Mouse (Mus musculus) forebrain, embryonic 12.5 days (tissue): ENCODE data around the gene Ralgapb. TPM values are rescaled to one million over a fixed set of nuclear protein-coding genes. Genes with fewer than 3 reads are reported as not detected.

ENCODE experiments used
- ATAC-seq: fragments of 200-750 bp; cut with Nextera tagmentation; 2 replicates; pipeline ENCODE4 v1.8.0; 2017; ENCODE audit warnings: moderate TSS enrichment; ENCODE audit not compliant: low FRiP score
- H3K27ac ChIP-seq: fragments of 300-500 bp; sonication (generic); 2 replicates; pipeline ENCODE4 v1.5.1; 2016; ENCODE audit warnings: mild to moderate bottlenecking
- H3K27me3 ChIP-seq: fragments of 300-500 bp; sonication (generic); 2 replicates; pipeline ENCODE4 v1.6.1; 2016; ENCODE audit warnings: mild to moderate bottlenecking
- H3K36me3 ChIP-seq: fragments of 300-500 bp; sonication (generic); replicated peaks from 2 replicates; pipeline ENCODE4 v1.6.1; 2016; ENCODE audit warnings: mild to moderate bottlenecking
- H3K4me1 ChIP-seq: fragments of 300-500 bp; sonication (generic); 2 replicates; pipeline ENCODE4 v1.6.1; 2016
- H3K4me2 ChIP-seq: fragments of 300-500 bp; sonication (generic); 2 replicates; pipeline ENCODE4 v1.6.1; 2016; ENCODE audit warnings: mild to moderate bottlenecking, moderate library complexity
- H3K4me3 ChIP-seq: fragments of 300-500 bp; sonication (generic); replicated peaks from 2 replicates; pipeline ENCODE4 v1.5.1; 2016; ENCODE audit warnings: mild to moderate bottlenecking
- H3K9ac ChIP-seq: fragments of 300-500 bp; sonication (generic); 2 replicates; pipeline ENCODE4 v1.6.1; 2016; ENCODE audit warnings: mild to moderate bottlenecking
- H3K9me3 ChIP-seq: fragments of 300-500 bp; sonication (generic); 2 replicates; pipeline ENCODE4 v1.6.1; 2016
- whole genome bisulfite sequencing: fragments of 180-500 bp; shearing (Covaris S2); methylation state at CpG from one replicate; pipeline ENCODE4 v1.1.7; 2016; 5-methylcytosine and 5-hydroxymethylcytosine counted together
- polyA plus RNA-seq: library from polyadenylated mRNA; unstranded; fragments of >200 nt; fragmentation: Nextera tagmentation; extraction: Ambion mirVana; gene quantifications from 2 replicates; pipeline ENCODE4 v1.2.1, GENCODE M21; 2016

Ralgapb gene
- polyA plus RNA-seq, 1 experiment from 2014 or later = 24.3 TPM

GRCm38 (mm10) chr2:158410022-158411014 is 670 bp downstream of the Ralgapb start:
- H3K4me2 ChIP-seq = peak overlapping the region; percentile 95
- ATAC-seq = peak; percentile 60
- H3K36me3 ChIP-seq = no peaks in the 10 kb centered on the region
- H3K27ac ChIP-seq = peak overlapping the region; percentile 88
- H3K4me1 ChIP-seq = peaks cover 25% of the 10 kb centered on the region
- H3K4me3 ChIP-seq = peak overlapping the region; percentile 96
- H3K27me3 ChIP-seq = no peaks in the 10 kb centered on the region
- WGBS = 4% methylated on average over 40 of the region's 67 CpGs
- H3K9me3 ChIP-seq = no peaks in the 10 kb centered on the region
- H3K9ac ChIP-seq = peak overlapping the region; percentile 94

GRCm38 (mm10) chr2:158413240-158413639 is 3.6 kb downstream of the Ralgapb start:
- Histone ChIP-seq H3K27ac (no peak overlapping the region), H3K4me3 (no peak overlapping the region), H3K27me3 (no peaks in the 10 kb centered on the region), H3K4me1 (peaks cover 25% of the 10 kb centered on the region), H3K9ac (no peak overlapping the region), H3K9me3 (no peaks in the 10 kb centered on the region), H3K4me2 (no peak overlapping the region), H3K36me3 (no peaks in the 10 kb centered on the region)
- 87% methylated on average over 2 of the region's 2 CpGs for WGBS
- ATAC-seq = no peak

- H3K27ac ChIP-seq = no peak overlapping the region
- H3K27me3 ChIP-seq = no peaks in the 10 kb centered on the region
- no peak overlapping the region for H3K4me3 ChIP-seq
- H3K9me3 ChIP-seq = no peaks in the 10 kb centered on the region
- H3K4me1 ChIP-seq = peaks cover 14% of the 10 kb centered on the region
- H3K9ac ChIP-seq = no peak overlapping the region
- ATAC-seq = no peak
- no peak overlapping the region for H3K4me2 ChIP-seq
- no peaks in the 10 kb centered on the region for H3K36me3 ChIP-seq
- WGBS = 88% methylated on average over 1 of the region's 1 CpGs
Observed at GRCm38 (mm10) chr2:158415826-158416225, 6.2 kb downstream of the Ralgapb start.

GRCm38 (mm10) chr2:158418663-158419062 is 9.0 kb downstream of the Ralgapb start:
- H3K4me2 ChIP-seq = no peak overlapping the region
- no peak for ATAC-seq
- no peaks in the 10 kb centered on the region for H3K27me3 ChIP-seq
- no peak overlapping the region for H3K27ac ChIP-seq
- no peaks in the 10 kb centered on the region for H3K9me3 ChIP-seq
- H3K4me3 ChIP-seq = no peak overlapping the region
- H3K36me3 ChIP-seq = peaks cover 5% of the 10 kb centered on the region; the same call in 1 of the 2 replicates
- WGBS = 85% methylated on average over 1 of the region's 1 CpGs
- H3K9ac ChIP-seq = no peak overlapping the region
- no peaks in the 10 kb centered on the region for H3K4me1 ChIP-seq

GRCm38 (mm10) chr2:158445814-158446213 is 36.2 kb downstream of the Ralgapb start:
- Histone ChIP-seq H3K4me3 (no peak overlapping the region), H3K4me2 (no peak overlapping the region), H3K27me3 (no peaks in the 10 kb centered on the region), H3K9me3 (no peaks in the 10 kb centered on the region), H3K27ac (no peak overlapping the region), H3K9ac (no peak overlapping the region), H3K36me3 (peaks cover 55% of the 10 kb centered on the region), H3K4me1 (no peaks in the 10 kb centered on the region)
- WGBS = 82% methylated on average over 1 of the region's 1 CpGs
- no peak for ATAC-seq

GRCm38 (mm10) chr2:158449845-158450244 is 40.2 kb downstream of the Ralgapb start:
- peaks cover 55% of the 10 kb centered on the region for H3K36me3 ChIP-seq
- WGBS = 79% methylated on average over 7 of the region's 7 CpGs
- no peaks in the 10 kb centered on the region for H3K4me1 ChIP-seq
- H3K9me3 ChIP-seq = no peaks in the 10 kb centered on the region
- no peak overlapping the region for H3K9ac ChIP-seq
- H3K4me3 ChIP-seq = no peak overlapping the region
- H3K27ac ChIP-seq = no peak overlapping the region
- H3K27me3 ChIP-seq = no peaks in the 10 kb centered on the region
- no peak for ATAC-seq
- H3K4me2 ChIP-seq = no peak overlapping the region

- WGBS = 95% methylated on average over 4 of the region's 4 CpGs
- Histone ChIP-seq H3K27ac (no peak overlapping the region), H3K9ac (no peak overlapping the region), H3K9me3 (no peaks in the 10 kb centered on the region), H3K4me2 (no peak overlapping the region), H3K4me1 (no peaks in the 10 kb centered on the region), H3K36me3 (peaks cover 75% of the 10 kb centered on the region), H3K27me3 (no peaks in the 10 kb centered on the region), H3K4me3 (no peak overlapping the region)
- ATAC-seq = no peak
Observed at GRCm38 (mm10) chr2:158456451-158456850, 46.8 kb downstream of the Ralgapb start.

- H3K9ac ChIP-seq = no peak overlapping the region
- H3K9me3 ChIP-seq = no peaks in the 10 kb centered on the region
- WGBS = 97% methylated on average over 1 of the region's 1 CpGs
- H3K4me3 ChIP-seq = no peak overlapping the region
- no peak for ATAC-seq
- no peaks in the 10 kb centered on the region for H3K27me3 ChIP-seq
- no peaks in the 10 kb centered on the region for H3K4me1 ChIP-seq
- H3K36me3 ChIP-seq = peaks cover 75% of the 10 kb centered on the region
- no peak overlapping the region for H3K27ac ChIP-seq
- no peak overlapping the region for H3K4me2 ChIP-seq
Observed at GRCm38 (mm10) chr2:158457610-158458009, 48.0 kb downstream of the Ralgapb start.

- Histone ChIP-seq H3K27me3 (no peaks in the 10 kb centered on the region), H3K9ac (no peak overlapping the region), H3K9me3 (no peaks in the 10 kb centered on the region), H3K4me1 (no peaks in the 10 kb centered on the region), H3K27ac (no peak overlapping the region), H3K36me3 (peaks cover 75% of the 10 kb centered on the region), H3K4me2 (no peak overlapping the region), H3K4me3 (no peak overlapping the region)
- ATAC-seq = no peak
- WGBS = 78% methylated on average over 1 of the region's 1 CpGs
Observed at GRCm38 (mm10) chr2:158462450-158462849, 52.8 kb downstream of the Ralgapb start.

- Histone ChIP-seq H3K27me3 (no peaks in the 10 kb centered on the region), H3K9ac (no peak overlapping the region), H3K4me2 (no peak overlapping the region), H3K9me3 (no peaks in the 10 kb centered on the region), H3K36me3 (peaks cover 48% of the 10 kb centered on the region), H3K4me1 (no peaks in the 10 kb centered on the region), H3K27ac (no peak overlapping the region), H3K4me3 (no peak overlapping the region)
- no peak for ATAC-seq
- 84% methylated on average over 1 of the region's 1 CpGs for WGBS
Observed at GRCm38 (mm10) chr2:158474159-158474558, 64.5 kb downstream of the Ralgapb start.

- Histone ChIP-seq H3K4me2 (no peak overlapping the region), H3K27ac (no peak overlapping the region), H3K9me3 (no peaks in the 10 kb centered on the region), H3K9ac (no peak overlapping the region), H3K4me1 (no peaks in the 10 kb centered on the region), H3K4me3 (no peak overlapping the region), H3K27me3 (no peaks in the 10 kb centered on the region), H3K36me3 (peaks cover 69% of the 10 kb centered on the region)
- 78% methylated on average over 3 of the region's 3 CpGs for WGBS
- ATAC-seq = no peak
Observed at GRCm38 (mm10) chr2:158477640-158478039, 68.0 kb downstream of the Ralgapb start.

GRCm38 (mm10) chr2:158498457-158498856 is 88.8 kb downstream of the Ralgapb start:
- Histone ChIP-seq H3K36me3 (peaks cover 60% of the 10 kb centered on the region), H3K27me3 (no peaks in the 10 kb centered on the region), H3K4me1 (no peaks in the 10 kb centered on the region), H3K4me3 (no peak overlapping the region), H3K9ac (no peak overlapping the region), H3K27ac (no peak overlapping the region), H3K9me3 (no peaks in the 10 kb centered on the region), H3K4me2 (no peak overlapping the region)
- no peak for ATAC-seq
- WGBS = 86% methylated on average over 5 of the region's 5 CpGs
